Mouse (Mus musculus) MEL (cell line): ENCODE results near the gene Rbm15b. TPM values are rescaled to one million over a fixed set of nuclear protein-coding genes. Genes with fewer than 3 reads are reported as not detected.
A peak's percentile ranks its signal among the peaks of the same experiment; 100 is the strongest.

ENCODE experiments used
- DNase-seq: peaks from one replicate; pipeline ENCODE4 v3.0.0; 2011; ENCODE audit warnings: low read depth, low spot score
- H3K27ac ChIP-seq: 2 replicates; pipeline ENCODE4 v1.5.1; 2012; ENCODE audit warnings: low read depth, mild to moderate bottlenecking, control low read depth, low read length, moderate library complexity; ENCODE audit not compliant: control insufficient read depth
- H3K27me3 ChIP-seq, 2 experiments: fragments of 150-350 bp in 1 of 2; sonication (generic) in 1 of 2; 2 replicates each; pipeline ENCODE4 v1.6.1; 2012; ENCODE audit warnings: low read length in 2 of 2, mild to moderate bottlenecking in 2 of 2, improper control_type of control experiment in 1 of 2, moderate library complexity in 1 of 2; ENCODE audit not compliant: insufficient read depth in 2 of 2, control insufficient read depth in 1 of 2
- H3K36me3 ChIP-seq, 2 experiments: 2 replicates each; pipeline ENCODE4 v1.6.1; 2012 to 2014; ENCODE audit warnings: low read length in 2 of 2, improper control_type of control experiment in 1 of 2, inconsistent platforms in 1 of 2, mild to moderate bottlenecking in 1 of 2; ENCODE audit not compliant: insufficient read depth in 2 of 2, control insufficient read depth in 1 of 2
- H3K4me1 ChIP-seq, 2 experiments: fragments of 150-350 bp in 1 of 2; sonication (generic) in 1 of 2; 2 replicates each; pipeline ENCODE4 v1.6.1; 2012; ENCODE audit warnings: low read length in 2 of 2, improper control_type of control experiment in 1 of 2, mild to moderate bottlenecking in 1 of 2; ENCODE audit not compliant: insufficient read depth in 2 of 2, control insufficient read depth in 1 of 2
- H3K4me3 ChIP-seq, 2 experiments: fragments of 150-350 bp in 1 of 2; sonication (generic) in 1 of 2; 2 replicates each; pipeline ENCODE4 v1.5.1; 2012; ENCODE audit warnings: low read depth in 2 of 2, low read length in 2 of 2, mild to moderate bottlenecking in 2 of 2, moderate library complexity in 2 of 2, control low read depth in 1 of 2, improper control_type of control experiment in 1 of 2; ENCODE audit not compliant: control insufficient read depth in 1 of 2, insufficient read depth in 1 of 2
- H3K79me2 ChIP-seq: 2 replicates; pipeline ENCODE4 v1.6.1; 2012; ENCODE audit warnings: mild to moderate bottlenecking, low read length, moderate library complexity; ENCODE audit not compliant: control insufficient read depth, poor library complexity, insufficient read depth
- H3K9ac ChIP-seq: 2 replicates; pipeline ENCODE4 v1.6.1; 2012; ENCODE audit warnings: low read depth, mild to moderate bottlenecking, control low read depth, low read length, moderate library complexity; ENCODE audit not compliant: control insufficient read depth, poor library complexity, severe bottlenecking
- H3K9me3 ChIP-seq: fragments of 150-350 bp; sonication (generic); replicated peaks from 2 replicates; pipeline ENCODE4 v1.6.1; 2012; ENCODE audit warnings: mild to moderate bottlenecking, low read length, improper control_type of control experiment, moderate library complexity; ENCODE audit not compliant: insufficient read depth
- BHLHE40 ChIP-seq: IDR thresholded peaks from 2 replicates; pipeline ENCODE4 v1.6.1; 2012; ENCODE audit warnings: low read depth, mild to moderate bottlenecking, inconsistent platforms, low read length, improper control_type of control experiment, borderline replicate concordance
- CTCF ChIP-seq, 3 experiments: IDR thresholded peaks in 2 of 3; conservative IDR thresholded peaks in 1 of 3; 2 replicates each; pipeline ENCODE4 v1.5.1; 2011 to 2012; ENCODE audit warnings: low read length in 3 of 3, low read depth in 2 of 3, mild to moderate bottlenecking in 2 of 3, improper control_type of control experiment in 1 of 3, inconsistent platforms in 1 of 3, mixed read lengths in 1 of 3, moderate library complexity in 1 of 3; ENCODE audit not compliant: control insufficient read depth in 1 of 3, insufficient read depth in 1 of 3, poor library complexity in 1 of 3, severe bottlenecking in 1 of 3
- E2F4 ChIP-seq: IDR thresholded peaks from 2 replicates; pipeline ENCODE4 v1.6.1; 2011; ENCODE audit warnings: low read depth, low read length, improper control_type of control experiment, borderline replicate concordance
- ELF1 ChIP-seq: IDR thresholded peaks from 2 replicates; pipeline ENCODE4 v1.6.1; 2014; ENCODE audit warnings: low read depth, mild to moderate bottlenecking, inconsistent platforms, low read length, improper control_type of control experiment, moderate library complexity
- ETS1 ChIP-seq: IDR thresholded peaks from 2 replicates; pipeline ENCODE4 v1.6.1; 2012; ENCODE audit warnings: low read depth, mild to moderate bottlenecking, inconsistent platforms, low read length, improper control_type of control experiment, moderate library complexity
- GABPA ChIP-seq: IDR thresholded peaks from 2 replicates; pipeline ENCODE4 v1.6.1; 2012; ENCODE audit warnings: low read depth, mild to moderate bottlenecking, inconsistent platforms, low read length, improper control_type of control experiment, moderate library complexity
- GATA1 ChIP-seq: IDR thresholded peaks from 2 replicates; pipeline ENCODE4 v1.6.1; 2011; ENCODE audit warnings: low read depth, low read length, improper control_type of control experiment
- HCFC1 ChIP-seq: IDR thresholded peaks from 2 replicates; pipeline ENCODE4 v1.6.1; 2012; ENCODE audit warnings: low read depth, mild to moderate bottlenecking, inconsistent platforms, low read length, improper control_type of control experiment, moderate library complexity
- JUND ChIP-seq: IDR thresholded peaks from 2 replicates; pipeline ENCODE4 v1.6.1; 2011; ENCODE audit warnings: low read depth, mild to moderate bottlenecking, improper control_type of control experiment, low read length
- KAT2A ChIP-seq: conservative IDR thresholded peaks from 2 replicates; pipeline ENCODE4 v1.6.1; 2012; ENCODE audit warnings: low read depth, low read length, improper control_type of control experiment, inconsistent platforms
- MAFK ChIP-seq: IDR thresholded peaks from 2 replicates; pipeline ENCODE4 v1.6.1; 2011; ENCODE audit warnings: low read depth, mild to moderate bottlenecking, low read length, improper control_type of control experiment, borderline replicate concordance
- MAZ ChIP-seq: IDR thresholded peaks from 2 replicates; pipeline ENCODE4 v1.6.1; 2012; ENCODE audit warnings: low read depth, mild to moderate bottlenecking, inconsistent platforms, low read length, improper control_type of control experiment
- MEF2A ChIP-seq: IDR thresholded peaks from 2 replicates; pipeline ENCODE4 v1.6.1; 2014; ENCODE audit warnings: low read depth, mild to moderate bottlenecking, inconsistent platforms, low read length, improper control_type of control experiment; ENCODE audit not compliant: poor library complexity, insufficient replicate concordance, severe bottlenecking; ENCODE audit errors: extremely low read depth
- MXI1 ChIP-seq: IDR thresholded peaks from 2 replicates; pipeline ENCODE4 v1.6.1; 2011; ENCODE audit warnings: mild to moderate bottlenecking, low read depth, low read length, improper control_type of control experiment
- MYC ChIP-seq: IDR thresholded peaks from 2 replicates; pipeline ENCODE4 v1.6.1; 2011; ENCODE audit warnings: low read depth, mild to moderate bottlenecking, low read length, improper control_type of control experiment, moderate library complexity
- NELFE ChIP-seq: IDR thresholded peaks from 2 replicates; pipeline ENCODE4 v1.6.1; 2011; ENCODE audit warnings: low read depth, low read length, improper control_type of control experiment
- POLR2A ChIP-seq, 2 experiments: IDR thresholded peaks; 2 replicates each; pipeline ENCODE4 v1.6.1; 2011 to 2012; ENCODE audit warnings: low read length in 2 of 2, mild to moderate bottlenecking in 2 of 2, control low read depth in 1 of 2, improper control_type of control experiment in 1 of 2, low read depth in 1 of 2, moderate library complexity in 1 of 2; ENCODE audit not compliant: control insufficient read depth in 1 of 2, insufficient read depth in 1 of 2, poor library complexity in 1 of 2
- POLR2AphosphoS2 ChIP-seq: IDR thresholded peaks from 2 replicates; pipeline ENCODE4 v1.6.1; 2011; ENCODE audit warnings: low read length, improper control_type of control experiment
- POLR2AphosphoS5 ChIP-seq: IDR thresholded peaks from 2 replicates; pipeline ENCODE4 v1.6.1; 2012; ENCODE audit warnings: low read depth, borderline replicate concordance, mild to moderate bottlenecking, inconsistent platforms, low read length, moderate library complexity, mixed read lengths
- SIN3A ChIP-seq: IDR thresholded peaks from 2 replicates; pipeline ENCODE4 v1.6.1; 2012; ENCODE audit warnings: low read length, improper control_type of control experiment, inconsistent platforms
- UBTF ChIP-seq: IDR thresholded peaks from 2 replicates; pipeline ENCODE4 v1.6.1; 2012; ENCODE audit warnings: low read depth, mild to moderate bottlenecking, inconsistent platforms, low read length, improper control_type of control experiment, moderate library complexity, borderline replicate concordance; ENCODE audit not compliant: insufficient read depth
- USF1 ChIP-seq: IDR thresholded peaks from 2 replicates; pipeline ENCODE4 v1.6.1; 2014; ENCODE audit warnings: low read depth, mild to moderate bottlenecking, inconsistent platforms, low read length, improper control_type of control experiment, moderate library complexity
- ZKSCAN1 ChIP-seq: IDR thresholded peaks from 2 replicates; pipeline ENCODE4 v1.6.1; 2012; ENCODE audit warnings: low read depth, mild to moderate bottlenecking, inconsistent platforms, low read length, improper control_type of control experiment, moderate library complexity
- ZNF384 ChIP-seq: IDR thresholded peaks from 2 replicates; pipeline ENCODE4 v1.6.1; 2012; ENCODE audit warnings: low read depth, mild to moderate bottlenecking, inconsistent platforms, low read length, improper control_type of control experiment
- polyA plus RNA-seq, 2 experiments: library from polyadenylated mRNA; stranded (reverse) in 1 of 2; unstranded in 1 of 2; fragments of >175 nt in 1 of 2; fragments of >200 nt in 1 of 2; gene quantifications; 2 replicates each; pipeline versions ENCODE4 v1.2.1 to v1.2.4; 2012; ENCODE audit warnings: low replicate concordance in 2 of 2, low read depth in 1 of 2; ENCODE audit not compliant: insufficient read length in 2 of 2, insufficient read depth in 1 of 2, missing spikeins in 1 of 2
- total RNA-seq: library from RNA; depleted of rRNA; stranded (reverse); fragments of 300-350 nt; gene quantifications from 2 replicates; pipeline ENCODE4 v1.2.3, GENCODE M21; 2012

The Rbm15b gene
- total and polyA plus RNA-seq, 3 experiments: 29.7 to 42.2 TPM; not detected in 1

DNA sequence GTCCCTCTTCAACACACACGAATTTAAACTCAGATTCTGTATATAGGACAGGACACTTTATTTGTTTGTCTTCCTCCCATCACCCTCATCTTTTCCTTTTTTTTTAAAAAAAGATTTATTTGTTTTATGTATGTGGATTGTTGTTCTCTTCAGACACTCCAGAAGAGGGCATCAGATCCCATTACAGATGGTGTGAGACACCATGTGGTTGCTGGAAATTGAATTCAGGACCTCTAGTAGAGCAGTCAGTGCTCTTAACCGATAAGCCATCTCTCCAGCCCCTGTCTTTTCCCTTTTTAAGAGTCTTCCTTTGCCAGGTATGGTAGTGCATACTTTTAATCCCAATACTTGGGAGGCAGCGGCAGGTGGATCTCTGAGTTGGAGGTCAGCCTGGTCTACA is 30.6 kb downstream of the Rbm15b start:
- 0 out of 2 replicates have a peak, but pooled peaks cover 2% of the 10 kb centered on the region for H3K79me2 ChIP-seq
- no peaks in the 10 kb centered on the region for H3K27me3 ChIP-seq
- H3K4me3 ChIP-seq: no peak overlapping the region
- TF ChIP-seq NELFE: no peak
- peak in 1 of 3 experiments; percentile 20; a peak in 2 of 6 replicates for TF ChIP-seq CTCF (IDR thresholded peaks at IDR 0.05 in 2 of 3, conservative IDR thresholded peaks at IDR 0.05 in 1 of 3; ENCODE audit: control insufficient read depth in 1 of 3, insufficient read depth in 1 of 3, low read depth in 2 of 3, low read length in 3 of 3, poor library complexity in 1 of 3, severe bottlenecking in 1 of 3)
- TF ChIP-seq ETS1: no peak
- TF ChIP-seq KAT2A: no peak
- no peak for TF ChIP-seq MYC
- TF ChIP-seq ZKSCAN1: no peak
- TF ChIP-seq BHLHE40: no peak
- DNase-seq: no peak
- H3K27ac ChIP-seq: no peak overlapping the region
- peaks cover 2 to 11% of the 10 kb centered on the region in 2 experiments; a peak in 3 of 4 replicates for H3K4me1 ChIP-seq
- H3K9me3 ChIP-seq: no peaks in the 10 kb centered on the region
- no peak overlapping the region for H3K9ac ChIP-seq
- H3K36me3 ChIP-seq: peaks cover 14 to 29% of the 10 kb centered on the region in 2 experiments

DNA sequence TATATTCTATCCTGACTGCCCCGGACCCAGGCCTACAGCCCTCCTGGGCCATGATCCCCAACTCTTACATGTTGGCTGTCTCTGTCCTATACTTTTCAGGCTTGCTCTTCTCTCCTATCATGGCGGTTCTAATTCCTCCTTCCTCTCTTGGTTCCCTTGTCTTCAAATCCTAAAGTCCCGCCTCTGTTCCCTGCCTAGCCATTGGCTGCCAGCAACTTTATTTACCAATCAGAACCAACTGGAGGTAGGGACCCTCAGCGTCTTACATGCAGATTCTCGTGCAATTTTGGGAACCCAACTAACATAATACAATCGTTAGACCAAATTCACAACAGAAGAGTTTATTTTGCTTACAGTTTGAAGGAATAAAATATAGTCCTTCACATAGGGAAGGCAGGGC is 44.4 kb downstream of the Rbm15b start:
- H3K27ac ChIP-seq: no peak overlapping the region
- H3K36me3 ChIP-seq: peaks cover 0 to 61% of the 10 kb centered on the region in 2 experiments; a peak in 2 of 4 replicates
- H3K9ac ChIP-seq: no peak overlapping the region

DNA sequence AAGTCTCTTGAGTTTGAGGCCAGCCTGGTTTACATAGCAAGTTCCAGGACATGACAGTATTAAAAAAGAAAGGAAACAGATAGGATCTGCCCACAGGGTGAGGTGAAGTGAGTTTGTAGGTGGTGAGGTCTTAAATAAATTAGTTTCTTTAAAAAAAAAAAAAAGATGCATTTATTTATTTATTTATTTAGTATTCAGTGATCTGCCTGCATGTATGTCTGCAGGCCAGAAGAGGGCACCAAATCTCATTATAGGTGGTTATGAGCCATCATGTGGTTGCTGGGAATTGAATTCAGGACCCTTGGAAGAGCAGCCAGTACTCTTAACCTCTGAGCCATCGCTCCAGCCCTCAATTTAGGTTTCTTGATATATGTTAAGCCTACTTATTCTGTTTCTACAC is 46.7 kb downstream of the Rbm15b start:
- DNase-seq: peak; percentile 52
- Histone ChIP-seq H3K36me3 (peaks cover 0 to 58% of the 10 kb centered on the region in 2 experiments; a peak in 2 of 4 replicates), H3K9me3 (no peaks in the 10 kb centered on the region), H3K4me1 (no peaks in the 10 kb centered on the region), H3K27me3 (no peaks in the 10 kb centered on the region), H3K4me3 (no peak overlapping the region), H3K9ac (no peak overlapping the region), H3K79me2 (no peaks in the 10 kb centered on the region), H3K27ac (no peak overlapping the region)
- TF ChIP-seq CTCF (IDR thresholded peaks at IDR 0.05 in 2 of 3, conservative IDR thresholded peaks at IDR 0.05 in 1 of 3; ENCODE audit: control insufficient read depth in 1 of 3, insufficient read depth in 1 of 3, low read depth in 2 of 3, low read length in 3 of 3, poor library complexity in 1 of 3, severe bottlenecking in 1 of 3): peak in 2 of 3 experiments; percentile 36 to 37; a peak in 3 of 6 replicates
- TF ChIP-seq ZNF384: peak; percentile 83
- TF ChIP-seq MYC: 0 out of 2 replicates have a peak, but pooled peaks have one; percentile 30
- no peak for TF ChIP-seq E2F4
- peak; percentile 15; the same call in 1 of the 2 replicates for TF ChIP-seq USF1

More for the DNA sequence above, 44.4 kb downstream of the Rbm15b start:
- H3K79me2 ChIP-seq: no peaks in the 10 kb centered on the region
- TF ChIP-seq ZKSCAN1: no peak
- no peak for TF ChIP-seq POLR2A (IDR thresholded peaks at IDR 0.05; ENCODE audit: control insufficient read depth in 1 of 2, insufficient read depth in 1 of 2, low read depth in 1 of 2, low read length in 2 of 2, poor library complexity in 1 of 2)
- TF ChIP-seq HCFC1: no peak
- no peak for TF ChIP-seq SIN3A
- no peak for TF ChIP-seq GATA1
- no peak for TF ChIP-seq POLR2AphosphoS5
- TF ChIP-seq MEF2A: no peak
- no peak for TF ChIP-seq MXI1
- TF ChIP-seq MAZ: no peak
- no peak for TF ChIP-seq GABPA
- TF ChIP-seq POLR2AphosphoS2: no peak
- TF ChIP-seq ZNF384: no peak
- TF ChIP-seq BHLHE40: no peak
- TF ChIP-seq UBTF: no peak
- no peak for TF ChIP-seq MAFK
- no peak for TF ChIP-seq JUND
- no peak for TF ChIP-seq ELF1
- no peak for DNase-seq
- no peaks in the 10 kb centered on the region for H3K9me3 ChIP-seq
- H3K27me3 ChIP-seq: no peaks in the 10 kb centered on the region
- H3K4me1 ChIP-seq: no peaks in the 10 kb centered on the region
- no peak overlapping the region for H3K4me3 ChIP-seq
